Mouse (Mus musculus) intestine, postnatal 0 days (tissue): ENCODE data around the gene Flt4. TPM values are rescaled to one million over a fixed set of nuclear protein-coding genes. Genes with fewer than 3 reads are reported as not detected.

Source experiments
- ATAC-seq: fragments of 200-750 bp; cut with Nextera tagmentation; 2 replicates; pipeline ENCODE4 v1.8.0; 2017; ENCODE audit warnings: mild to moderate bottlenecking, moderate TSS enrichment, moderate library complexity
- H3K27ac ChIP-seq: fragments of 300-500 bp; sonication (generic); 2 replicates; pipeline ENCODE4 v1.5.1; 2014; ENCODE audit warnings: mild to moderate bottlenecking, low read depth, low read length, moderate library complexity
- H3K27me3 ChIP-seq: fragments of 300-500 bp; sonication (generic); replicated peaks from 2 replicates; pipeline ENCODE4 v1.6.1; 2014; ENCODE audit warnings: low read length, mixed read lengths; ENCODE audit not compliant: control insufficient read depth, insufficient read depth
- H3K36me3 ChIP-seq: fragments of 300-500 bp; sonication (generic); 2 replicates; pipeline ENCODE4 v1.6.1; 2014; ENCODE audit warnings: mild to moderate bottlenecking, moderate library complexity; ENCODE audit not compliant: control insufficient read depth, insufficient read depth
- H3K4me1 ChIP-seq: fragments of 300-500 bp; sonication (generic); replicated peaks from 2 replicates; pipeline ENCODE4 v1.6.1; 2014; ENCODE audit warnings: antibody characterized with exemption, low read length, mixed read lengths; ENCODE audit not compliant: control insufficient read depth, insufficient read depth
- H3K4me2 ChIP-seq: fragments of 300-500 bp; sonication (generic); replicated peaks from 2 replicates; pipeline ENCODE4 v1.6.1; 2014; ENCODE audit warnings: low read depth, mild to moderate bottlenecking, moderate library complexity
- H3K4me3 ChIP-seq: fragments of 300-500 bp; sonication (generic); 2 replicates; pipeline ENCODE4 v1.5.1; 2014; ENCODE audit warnings: low read depth, low read length
- H3K9ac ChIP-seq: fragments of 300-500 bp; sonication (generic); 2 replicates; pipeline ENCODE4 v1.6.1; 2014; ENCODE audit warnings: mild to moderate bottlenecking, low read depth, low read length
- H3K9me3 ChIP-seq: fragments of 300-500 bp; sonication (generic); 2 replicates; pipeline ENCODE4 v1.6.1; 2016; ENCODE audit warnings: mixed run types; ENCODE audit not compliant: control insufficient read depth
- CTCF ChIP-seq: sonication (generic); IDR thresholded peaks from 2 replicates; pipeline ENCODE4 v1.5.1; 2016; ENCODE audit warnings: low read depth, mild to moderate bottlenecking, control low read depth, antibody characterized with exemption, moderate library complexity
- WGBS: fragments of 180-500 bp; shearing (Covaris S2); extraction: QIAGEN DNeasy Blood & Tissue Kit; methylation state at CpG from one replicate; pipeline ENCODE4 v1.1.7; 2014; 5-methylcytosine and 5-hydroxymethylcytosine counted together
- polyA plus RNA-seq: library from polyadenylated mRNA; unstranded; fragments of >200 nt; fragmentation: Nextera tagmentation; extraction: Ambion mirVana; gene quantifications from 2 replicates; pipeline ENCODE4 v1.2.1, GENCODE M21; 2015

Flt4 gene
- polyA plus RNA-seq, 1 experiment from 2014 or later: 4.0 TPM

GRCm38 (mm10) chr11:49652401-49653078 lies 43.5 kb downstream of the Flt4 start:
- no peak; the same call in 1 of the 2 replicates for ATAC-seq
- peak; percentile 81 for TF ChIP-seq CTCF

GRCm38 (mm10) chr11:49653079-49653408 lies 44.0 kb downstream of the Flt4 start:
- H3K4me3 ChIP-seq: no peak overlapping the region
- no peak overlapping the region for H3K27ac ChIP-seq
- WGBS: 32% methylated on average over 11 of the region's 11 CpGs
- no peak for TF ChIP-seq CTCF
- peak overlapping the region; percentile 51 for H3K4me2 ChIP-seq
- H3K9ac ChIP-seq: no peak overlapping the region
- H3K36me3 ChIP-seq: no peaks in the 10 kb centered on the region
- H3K4me1 ChIP-seq: no peaks in the 10 kb centered on the region
- no peak for ATAC-seq
- no peaks in the 10 kb centered on the region for H3K27me3 ChIP-seq
- 0 out of 2 replicates have a peak, but pooled peaks cover 4% of the 10 kb centered on the region for H3K9me3 ChIP-seq

More at GRCm38 (mm10) chr11:49652401-49653078, 43.5 kb downstream of the Flt4 start:
- H3K36me3 ChIP-seq: no peaks in the 10 kb centered on the region
- H3K4me1 ChIP-seq: no peaks in the 10 kb centered on the region
- 0 out of 2 replicates have a peak, but pooled peaks cover 4% of the 10 kb centered on the region for H3K9me3 ChIP-seq
- peak overlapping the region; percentile 51 for H3K4me2 ChIP-seq
- H3K27ac ChIP-seq: no peak overlapping the region
- H3K9ac ChIP-seq: no peak overlapping the region
- no peaks in the 10 kb centered on the region for H3K27me3 ChIP-seq
- 21% methylated on average over 19 of the region's 19 CpGs for WGBS
- no peak overlapping the region for H3K4me3 ChIP-seq

GRCm38 (mm10) chr11:49654651-49655050 lies 45.6 kb downstream of the Flt4 start:
- no peaks in the 10 kb centered on the region for H3K27me3 ChIP-seq
- H3K36me3 ChIP-seq: no peaks in the 10 kb centered on the region
- no peak overlapping the region for H3K4me2 ChIP-seq
- no peak overlapping the region for H3K27ac ChIP-seq
- TF ChIP-seq CTCF: no peak
- ATAC-seq: no peak
- H3K4me3 ChIP-seq: no peak overlapping the region
- H3K4me1 ChIP-seq: no peaks in the 10 kb centered on the region
- H3K9ac ChIP-seq: no peak overlapping the region
- H3K9me3 ChIP-seq: 0 out of 2 replicates have a peak, but pooled peaks cover 4% of the 10 kb centered on the region
- 86% methylated on average over 5 of the region's 5 CpGs for WGBS

GRCm38 (mm10) chr11:49655501-49655900 lies 46.4 kb downstream of the Flt4 start:
- Histone ChIP-seq H3K4me3 (no peak overlapping the region), H3K27ac (no peak overlapping the region), H3K36me3 (no peaks in the 10 kb centered on the region), H3K4me2 (no peak overlapping the region), H3K9ac (no peak overlapping the region), H3K9me3 (0 out of 2 replicates have a peak, but pooled peaks cover 4% of the 10 kb centered on the region), H3K27me3 (no peaks in the 10 kb centered on the region), H3K4me1 (no peaks in the 10 kb centered on the region)
- TF ChIP-seq CTCF: no peak
- ATAC-seq: no peak

- Histone ChIP-seq H3K36me3 (no peaks in the 10 kb centered on the region), H3K9me3 (0 out of 2 replicates have a peak, but pooled peaks cover 4% of the 10 kb centered on the region), H3K27me3 (no peaks in the 10 kb centered on the region), H3K27ac (no peak overlapping the region), H3K4me2 (no peak overlapping the region), H3K4me3 (no peak overlapping the region), H3K9ac (no peak overlapping the region), H3K4me1 (0 out of 2 replicates have a peak, but pooled peaks cover 3% of the 10 kb centered on the region)
- TF ChIP-seq CTCF: no peak
- ATAC-seq: no peak
- 62% methylated on average over 4 of the region's 4 CpGs for WGBS
These were observed 49.0 kb downstream of the Flt4 start for GRCm38 (mm10) chr11:49658065-49658464.

GRCm38 (mm10) chr11:49658791-49659469 lies 49.9 kb downstream of the Flt4 start:
- WGBS: 71% methylated on average over 10 of the region's 10 CpGs
- no peak overlapping the region for H3K27ac ChIP-seq
- H3K4me2 ChIP-seq: no peak overlapping the region
- H3K9me3 ChIP-seq: 0 out of 2 replicates have a peak, but pooled peaks cover 4% of the 10 kb centered on the region
- no peak overlapping the region for H3K9ac ChIP-seq
- H3K27me3 ChIP-seq: no peaks in the 10 kb centered on the region
- no peaks in the 10 kb centered on the region for H3K36me3 ChIP-seq
- 0 out of 2 replicates have a peak, but pooled peaks cover 5% of the 10 kb centered on the region for H3K4me1 ChIP-seq
- no peak overlapping the region for H3K4me3 ChIP-seq
- TF ChIP-seq CTCF: no peak
- ATAC-seq: no peak
